Mouse (Mus musculus) hindbrain, embryonic 13.5 days (tissue): Measurements from ENCODE around the gene Ube2i. TPM values are rescaled to one million over a fixed set of nuclear protein-coding genes. Genes with fewer than 3 reads are reported as not detected.

ENCODE experiments used
- ATAC-seq: fragments of 200-750 bp; cut with Nextera tagmentation; 2 replicates; pipeline ENCODE4 v1.8.0; 2017; ENCODE audit warnings: moderate TSS enrichment; ENCODE audit not compliant: low FRiP score
- H3K27ac ChIP-seq: fragments of 300-500 bp; sonication (generic); 2 replicates; pipeline ENCODE4 v1.5.1; 2015; ENCODE audit warnings: inconsistent platforms, mild to moderate bottlenecking, moderate library complexity
- H3K27me3 ChIP-seq: fragments of 300-500 bp; sonication (generic); 2 replicates; pipeline ENCODE4 v1.6.1; 2015; ENCODE audit warnings: mild to moderate bottlenecking, inconsistent platforms
- H3K36me3 ChIP-seq: fragments of 300-500 bp; sonication (generic); 2 replicates; pipeline ENCODE4 v1.6.1; 2015; ENCODE audit warnings: mild to moderate bottlenecking, inconsistent platforms
- H3K4me1 ChIP-seq: fragments of 300-500 bp; sonication (generic); replicated peaks from 2 replicates; pipeline ENCODE4 v1.6.1; 2015; ENCODE audit warnings: inconsistent platforms
- H3K4me2 ChIP-seq: fragments of 300-500 bp; sonication (generic); 2 replicates; pipeline ENCODE4 v1.6.1; 2015; ENCODE audit warnings: inconsistent platforms, mild to moderate bottlenecking, moderate library complexity
- H3K4me3 ChIP-seq: fragments of 300-500 bp; sonication (generic); 2 replicates; pipeline ENCODE4 v1.5.1; 2015; ENCODE audit warnings: mild to moderate bottlenecking, inconsistent platforms
- H3K9ac ChIP-seq: fragments of 300-500 bp; sonication (generic); 2 replicates; pipeline ENCODE4 v1.6.1; 2015; ENCODE audit warnings: mild to moderate bottlenecking, inconsistent platforms
- H3K9me3 ChIP-seq: fragments of 300-500 bp; sonication (generic); 2 replicates; pipeline ENCODE4 v1.6.1; 2016; ENCODE audit warnings: inconsistent platforms
- WGBS: fragments of 180-500 bp; shearing (Covaris S2); methylation state at CpG from one replicate; pipeline ENCODE4 v1.1.7; 2015; 5-methylcytosine and 5-hydroxymethylcytosine counted together
- polyA plus RNA-seq: library from polyadenylated mRNA; unstranded; fragments of >200 nt; fragmentation: Nextera tagmentation; extraction: Ambion mirVana; gene quantifications from 2 replicates; pipeline ENCODE4 v1.2.1, GENCODE M21; 2015

The Ube2i gene
- polyA plus RNA-seq, 1 experiment from 2014 or later, result 573 TPM

DNA sequence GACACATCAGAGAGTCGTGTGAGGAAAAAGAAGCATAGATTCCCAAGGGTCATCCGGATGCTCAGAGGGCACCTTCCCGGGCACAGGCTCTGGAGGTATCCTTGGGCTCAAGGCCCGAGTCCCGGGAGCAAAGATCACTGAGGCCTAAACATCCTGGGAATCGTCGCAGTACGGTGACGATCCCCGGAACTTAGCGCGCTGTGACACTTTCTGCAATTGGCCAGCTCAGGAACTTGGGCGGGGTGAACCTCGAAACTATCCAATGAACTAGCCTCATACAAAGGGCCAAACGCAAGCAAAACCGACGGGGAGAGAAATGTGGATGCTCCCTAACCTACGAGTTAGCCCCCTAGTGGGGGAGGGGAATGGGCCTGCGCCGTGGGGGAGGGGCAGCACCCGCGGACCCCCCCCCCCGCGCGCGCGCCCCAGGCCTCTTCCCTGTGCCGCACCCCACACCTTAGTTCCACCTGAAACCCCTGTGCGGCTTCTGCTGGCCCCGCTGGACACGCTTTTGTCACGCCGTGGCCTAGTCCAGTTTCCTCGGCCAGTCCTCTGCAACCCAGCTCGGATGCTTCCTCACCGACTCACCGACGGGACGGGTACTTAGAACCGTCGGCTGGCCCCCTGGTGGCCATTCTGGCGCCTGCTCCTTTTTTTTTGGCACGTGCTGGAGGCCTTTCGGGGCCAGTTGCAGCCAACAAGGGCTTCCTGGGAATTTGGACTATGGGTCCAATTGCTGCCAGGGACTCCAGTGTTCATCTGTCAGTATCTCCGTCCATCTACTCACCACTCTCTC lies 518 bp downstream of the Ube2i start:
- Histone ChIP-seq H3K9me3 (no peaks in the 10 kb centered on the region), H3K27me3 (peaks cover 4% of the 10 kb centered on the region; the same call in 1 of the 2 replicates), H3K27ac (peak overlapping the region; percentile 99), H3K4me1 (peaks cover 43% of the 10 kb centered on the region), H3K4me2 (peak overlapping the region; percentile 99), H3K4me3 (peak overlapping the region; percentile 99), H3K9ac (peak overlapping the region; percentile 100), H3K36me3 (peaks cover 7% of the 10 kb centered on the region)
- WGBS, result 1% methylated on average over 38 of the region's 45 CpGs
- ATAC-seq, result peak; percentile 89

DNA sequence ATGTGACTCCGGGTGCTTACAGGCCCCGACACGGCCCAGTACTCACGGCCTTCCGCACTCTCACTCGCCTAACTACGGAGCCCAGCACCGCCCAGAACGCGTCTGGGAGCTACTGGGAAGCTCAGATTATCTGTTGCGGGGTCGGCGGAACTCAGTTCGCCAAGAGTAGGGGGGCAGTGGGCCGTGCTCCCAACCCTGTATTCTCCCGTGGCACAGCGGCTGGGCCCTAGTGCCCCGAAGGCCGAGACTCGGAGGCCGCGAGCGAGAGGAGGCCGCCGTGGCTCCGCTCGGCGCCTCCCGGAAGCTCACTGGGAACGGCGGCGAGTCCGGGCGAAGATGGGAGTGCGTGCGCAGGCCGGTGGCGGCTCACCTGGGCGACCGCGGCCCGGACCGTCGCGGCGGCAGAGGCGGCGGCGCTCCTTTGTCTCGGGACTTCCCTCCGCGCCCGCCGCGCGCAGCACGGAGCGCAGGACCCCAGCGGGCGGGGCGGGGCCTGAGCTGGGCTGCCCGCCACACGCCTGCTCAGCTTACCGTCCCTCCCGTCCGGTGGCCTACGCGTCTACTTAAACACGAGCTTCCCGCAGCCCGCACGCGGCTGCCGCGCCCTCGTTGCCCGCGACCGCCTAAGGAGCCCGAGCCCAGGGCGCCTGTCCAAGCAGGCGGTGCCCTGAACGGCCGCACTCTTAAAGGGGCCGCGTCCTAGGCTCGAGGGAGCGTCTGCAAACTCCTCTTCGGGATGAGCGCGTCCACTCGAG lies 1.3 kb downstream of the Ube2i start:
- peak overlapping the region; percentile 100 for H3K9ac ChIP-seq
- H3K27me3 ChIP-seq, result peaks cover 4% of the 10 kb centered on the region; the same call in 1 of the 2 replicates
- H3K27ac ChIP-seq, result peak overlapping the region; percentile 99
- ATAC-seq, result peak; percentile 92
- no peaks in the 10 kb centered on the region for H3K9me3 ChIP-seq
- H3K36me3 ChIP-seq, result peaks cover 15% of the 10 kb centered on the region
- H3K4me3 ChIP-seq, result peak overlapping the region; percentile 99
- under 1% methylated on average over 66 of the region's 92 CpGs for WGBS
- H3K4me1 ChIP-seq, result peaks cover 43% of the 10 kb centered on the region
- H3K4me2 ChIP-seq, result peak overlapping the region; percentile 99

DNA sequence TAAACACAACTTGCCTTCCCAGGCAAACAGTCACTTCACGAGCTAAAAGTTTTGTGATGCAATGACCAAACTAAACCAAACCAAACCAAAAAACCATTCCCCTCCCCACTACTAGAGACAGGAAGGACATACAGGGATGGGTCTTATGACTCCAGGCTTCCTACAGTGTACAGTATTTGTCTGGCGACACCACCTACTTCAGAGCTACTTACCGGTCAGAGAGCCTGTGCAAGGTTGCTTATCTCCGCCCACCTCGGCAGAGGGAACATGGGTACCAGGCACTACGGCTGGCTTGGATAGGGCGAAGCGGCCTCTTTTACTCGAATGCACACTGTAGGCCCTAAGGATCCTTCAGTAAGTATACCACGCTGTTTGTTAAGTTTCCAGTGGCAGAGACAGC lies 2.1 kb downstream of the Ube2i start:
- H3K9ac ChIP-seq, result peak overlapping the region; percentile 100
- H3K27me3 ChIP-seq, result no peaks in the 10 kb centered on the region; the same call in 1 of the 2 replicates
- H3K4me2 ChIP-seq, result peak overlapping the region; percentile 99
- H3K4me1 ChIP-seq, result peaks cover 43% of the 10 kb centered on the region
- peak overlapping the region; percentile 99 for H3K27ac ChIP-seq
- H3K4me3 ChIP-seq, result peak overlapping the region; percentile 99
- ATAC-seq, result no peak
- no peaks in the 10 kb centered on the region for H3K9me3 ChIP-seq
- H3K36me3 ChIP-seq, result peaks cover 23% of the 10 kb centered on the region
- WGBS, result 1% methylated on average over 10 of the region's 10 CpGs

DNA sequence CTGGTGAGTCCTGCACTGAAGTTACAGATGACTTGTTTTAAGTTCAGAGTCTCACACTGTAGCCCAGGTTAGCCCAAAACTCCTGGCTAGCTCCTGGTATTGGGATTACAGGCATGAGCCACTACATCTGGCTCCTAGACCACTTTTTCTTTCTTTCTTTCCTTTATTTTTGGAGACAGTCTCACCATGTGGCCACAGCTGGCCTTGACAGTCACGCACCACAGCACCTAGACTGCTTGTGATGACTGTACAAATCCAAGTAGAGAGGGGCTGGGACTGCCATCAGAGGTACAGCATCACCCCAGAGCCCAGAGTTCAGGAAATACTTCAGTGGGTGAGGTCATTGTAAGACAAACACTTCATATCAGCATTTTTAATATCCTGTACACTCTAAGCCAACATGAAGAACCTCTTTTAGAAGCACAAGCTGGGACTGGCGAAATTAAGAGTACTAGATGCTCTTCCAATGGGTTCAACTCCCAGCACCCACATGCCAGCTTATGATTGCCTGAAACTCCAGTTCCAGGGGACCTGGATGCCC lies 3.6 kb downstream of the Ube2i start:
- H3K4me2 ChIP-seq, result peak overlapping the region; percentile 99
- H3K4me1 ChIP-seq, result peaks cover 43% of the 10 kb centered on the region
- ATAC-seq, result no peak
- H3K36me3 ChIP-seq, result peaks cover 38% of the 10 kb centered on the region
- 95% methylated on average over 2 of the region's 2 CpGs for WGBS
- H3K4me3 ChIP-seq, result peak overlapping the region; percentile 99
- peak overlapping the region; percentile 100 for H3K9ac ChIP-seq
- no peak overlapping the region for H3K27ac ChIP-seq
- H3K9me3 ChIP-seq, result no peaks in the 10 kb centered on the region
- H3K27me3 ChIP-seq, result no peaks in the 10 kb centered on the region

DNA sequence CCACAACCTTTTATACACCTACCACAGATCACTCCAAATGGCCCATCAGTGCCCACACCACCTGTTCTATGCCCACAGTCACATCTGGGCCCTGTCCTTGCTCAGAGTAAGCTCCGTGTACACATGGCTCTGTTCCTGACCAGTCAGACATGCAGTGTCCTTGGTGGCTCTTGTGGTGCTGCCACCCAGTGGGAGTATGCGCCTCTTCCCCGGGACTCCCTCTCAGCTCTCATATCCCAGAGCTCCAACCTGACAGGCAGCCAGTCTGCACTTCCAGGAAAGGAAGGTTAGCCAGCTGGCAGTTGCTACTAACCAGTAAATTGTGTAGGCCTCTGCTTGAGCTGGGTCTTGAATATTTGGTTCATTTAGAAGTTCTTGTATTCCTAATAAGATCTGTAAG lies 10.0 kb downstream of the Ube2i start:
- Histone ChIP-seq H3K9ac (no peak overlapping the region), H3K27me3 (no peaks in the 10 kb centered on the region), H3K4me3 (no peak overlapping the region), H3K9me3 (no peaks in the 10 kb centered on the region), H3K4me2 (no peak overlapping the region), H3K4me1 (peaks cover 3% of the 10 kb centered on the region), H3K36me3 (peaks cover 80% of the 10 kb centered on the region), H3K27ac (no peak overlapping the region)
- no peak for ATAC-seq
- WGBS, result 74% methylated on average over 3 of the region's 3 CpGs

DNA sequence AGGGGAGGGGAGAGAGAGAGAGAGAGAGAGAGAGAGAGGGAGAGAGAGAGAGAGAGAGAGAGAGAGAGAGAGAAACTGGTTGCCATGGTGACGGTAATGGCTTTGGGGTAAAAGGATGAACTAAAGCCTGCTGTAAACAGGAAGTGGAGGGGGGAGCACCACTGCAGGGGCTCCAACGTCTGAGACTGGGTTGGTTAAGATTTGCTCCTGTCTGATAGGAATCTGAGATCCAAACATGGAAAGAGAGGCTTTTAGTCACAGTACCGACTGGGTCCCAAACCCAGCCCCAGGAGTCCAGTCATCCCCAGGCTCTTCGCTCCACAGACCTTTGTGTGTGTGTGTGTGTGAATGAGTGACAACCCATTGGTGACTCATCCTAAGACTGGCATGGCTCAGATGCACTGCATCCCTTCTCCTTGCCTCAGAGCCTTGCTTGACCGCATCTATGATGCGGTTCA lies 16.6 kb downstream of the Ube2i start:
- H3K4me1 ChIP-seq, result peaks cover 48% of the 10 kb centered on the region
- no peak for ATAC-seq
- no peak overlapping the region for H3K4me3 ChIP-seq
- H3K9ac ChIP-seq, result no peak overlapping the region
- no peak overlapping the region for H3K4me2 ChIP-seq
- H3K27me3 ChIP-seq, result peaks cover 33% of the 10 kb centered on the region
- H3K9me3 ChIP-seq, result no peaks in the 10 kb centered on the region
- WGBS, result 56% methylated on average over 6 of the region's 6 CpGs
- no peak overlapping the region for H3K27ac ChIP-seq
- peaks cover 27% of the 10 kb centered on the region for H3K36me3 ChIP-seq

DNA sequence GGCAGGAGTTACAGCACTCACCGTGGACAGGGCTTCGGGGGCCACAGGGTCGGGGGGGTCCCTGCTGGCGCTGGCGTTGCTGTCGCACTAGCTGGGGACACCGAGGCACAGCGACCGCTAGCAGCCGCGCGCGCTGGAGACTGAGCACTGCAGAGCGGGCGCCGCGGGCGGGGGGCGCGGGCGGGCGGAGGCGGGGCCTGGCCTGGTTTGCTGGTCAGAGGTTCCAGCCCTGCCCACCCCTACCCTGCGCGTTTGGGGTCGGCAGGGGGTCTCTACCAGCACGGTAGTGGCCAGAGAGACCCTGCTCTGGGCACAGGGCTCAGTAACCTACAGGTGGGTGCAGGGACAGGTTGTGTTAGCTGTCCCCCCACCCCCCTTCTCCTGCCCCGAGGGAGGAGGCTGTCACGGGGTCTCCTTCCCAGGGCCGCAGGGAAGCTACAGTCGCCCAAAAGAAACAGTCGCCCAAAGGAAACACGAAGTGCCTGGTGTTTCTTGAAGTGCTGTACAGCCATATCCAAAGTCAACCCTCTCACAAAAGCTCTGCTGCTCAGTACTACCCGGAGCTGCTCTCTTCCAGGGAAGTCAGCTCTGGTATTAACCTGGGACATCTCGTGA lies 18.2 kb downstream of the Ube2i start, which contains the start of gene Baiap3:
Baiap3 (minus strand) TSS at position 225 of the 615 bp plus-strand sequence.
- peak; percentile 18; the same call in 1 of the 2 replicates for ATAC-seq
- H3K27ac ChIP-seq, result no peak within 1 kb of the TSS
- no peaks in the 10 kb centered on the region for H3K9me3 ChIP-seq
- H3K4me1 ChIP-seq, result peaks cover 63% of the 10 kb centered on the region
- peak within 1 kb of the TSS; percentile 56 for H3K9ac ChIP-seq
- WGBS, result 5% methylated on average over 30 of the region's 35 CpGs
- peaks cover 21% of the 10 kb centered on the region for H3K36me3 ChIP-seq
- H3K4me2 ChIP-seq, result peak within 1 kb of the TSS; percentile 55
- H3K27me3 ChIP-seq, result peaks cover 33% of the 10 kb centered on the region
- H3K4me3 ChIP-seq, result peak within 1 kb of the TSS; percentile 32

DNA sequence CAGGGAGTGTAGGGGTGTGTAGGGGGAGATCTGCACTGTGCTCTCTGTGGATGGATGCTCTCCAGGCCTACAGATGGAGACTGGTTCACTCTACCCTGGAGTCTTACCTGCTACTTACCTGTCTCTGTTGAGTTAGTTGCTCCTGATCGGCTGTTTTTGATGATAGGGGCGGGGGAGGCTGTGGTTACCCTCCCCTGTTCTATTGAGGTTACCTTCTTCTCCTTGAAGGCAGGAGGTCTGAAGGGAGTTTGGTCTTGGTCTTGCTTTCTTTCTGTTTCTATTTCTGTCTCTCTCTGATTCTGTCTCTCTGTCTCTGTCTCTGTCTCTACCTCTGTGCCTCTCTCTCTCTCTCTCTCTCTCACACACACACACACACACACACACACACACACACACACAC lies 19.3 kb downstream of the Ube2i start:
- H3K27ac ChIP-seq, result no peak overlapping the region
- peaks cover 33% of the 10 kb centered on the region for H3K27me3 ChIP-seq
- H3K9me3 ChIP-seq, result no peaks in the 10 kb centered on the region
- peaks cover 63% of the 10 kb centered on the region for H3K4me1 ChIP-seq
- no peak for ATAC-seq
- H3K4me3 ChIP-seq, result no peak overlapping the region
- 56% methylated on average over 2 of the region's 2 CpGs for WGBS
- H3K36me3 ChIP-seq, result peaks cover 18% of the 10 kb centered on the region
- H3K4me2 ChIP-seq, result peak overlapping the region; percentile 55; the same call in 1 of the 2 replicates
- peak overlapping the region; percentile 56; the same call in 1 of the 2 replicates for H3K9ac ChIP-seq

DNA sequence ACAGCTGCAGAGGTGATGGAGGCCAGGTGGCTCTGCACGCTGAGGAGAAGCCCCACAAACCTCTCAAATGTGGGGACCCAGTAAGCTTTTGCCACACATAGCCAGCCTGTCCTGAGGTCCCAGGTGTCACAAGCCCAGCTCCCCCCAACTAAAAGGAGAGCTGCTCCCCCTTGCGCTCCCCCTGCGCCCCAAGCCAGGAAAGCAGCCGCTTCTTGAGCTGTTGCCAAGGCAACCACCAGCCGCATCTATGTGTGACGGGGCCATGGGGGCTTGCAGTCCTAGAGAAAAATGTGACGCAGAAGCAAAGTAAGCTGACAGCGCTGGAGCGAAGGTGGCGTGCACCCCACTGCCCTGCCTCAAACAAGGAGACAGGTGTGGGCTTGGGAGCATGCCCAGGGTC lies 20.7 kb downstream of the Ube2i start:
- Histone ChIP-seq H3K4me2 (peak overlapping the region; percentile 34), H3K4me3 (peak overlapping the region; percentile 8), H3K36me3 (peaks cover 6% of the 10 kb centered on the region; the same call in 1 of the 2 replicates), H3K27ac (peak overlapping the region; percentile 83), H3K27me3 (peaks cover 33% of the 10 kb centered on the region), H3K9me3 (no peaks in the 10 kb centered on the region), H3K4me1 (peaks cover 63% of the 10 kb centered on the region), H3K9ac (peak overlapping the region; percentile 58)
- ATAC-seq, result 0 out of 2 replicates have a peak, but pooled peaks have one; percentile 3
- 9% methylated on average over 10 of the region's 10 CpGs for WGBS

DNA sequence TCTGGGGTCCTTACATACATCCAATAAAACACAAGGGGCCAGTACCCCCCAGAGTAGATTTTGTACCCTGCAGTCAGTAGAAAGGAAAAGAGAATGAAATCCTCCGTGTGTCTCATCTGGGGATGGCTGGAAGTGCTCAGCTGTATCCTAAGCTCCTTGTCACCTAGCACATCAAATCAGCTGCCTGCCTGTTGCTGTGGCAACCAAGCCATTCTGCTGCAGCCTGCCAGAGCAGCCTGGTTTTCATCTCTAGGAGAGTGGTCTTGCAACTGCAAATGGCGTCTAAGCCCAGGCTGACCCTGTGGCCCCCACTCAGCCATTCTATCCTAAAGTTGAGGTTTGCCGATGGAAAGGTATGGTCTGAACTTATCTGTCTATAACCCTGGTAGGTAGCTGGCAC lies 21.8 kb downstream of the Ube2i start:
- peak; percentile 47; the same call in 1 of the 2 replicates for ATAC-seq
- Histone ChIP-seq H3K27ac (peak overlapping the region; percentile 83), H3K9me3 (no peaks in the 10 kb centered on the region), H3K4me1 (peaks cover 52% of the 10 kb centered on the region), H3K9ac (0 out of 2 replicates have a peak overlapping the region, but pooled peaks have one; percentile 58), H3K4me2 (peak overlapping the region; percentile 20), H3K4me3 (no peak overlapping the region), H3K27me3 (peaks cover 33% of the 10 kb centered on the region), H3K36me3 (no peaks in the 10 kb centered on the region)
- 8% methylated on average over 3 of the region's 3 CpGs for WGBS

DNA sequence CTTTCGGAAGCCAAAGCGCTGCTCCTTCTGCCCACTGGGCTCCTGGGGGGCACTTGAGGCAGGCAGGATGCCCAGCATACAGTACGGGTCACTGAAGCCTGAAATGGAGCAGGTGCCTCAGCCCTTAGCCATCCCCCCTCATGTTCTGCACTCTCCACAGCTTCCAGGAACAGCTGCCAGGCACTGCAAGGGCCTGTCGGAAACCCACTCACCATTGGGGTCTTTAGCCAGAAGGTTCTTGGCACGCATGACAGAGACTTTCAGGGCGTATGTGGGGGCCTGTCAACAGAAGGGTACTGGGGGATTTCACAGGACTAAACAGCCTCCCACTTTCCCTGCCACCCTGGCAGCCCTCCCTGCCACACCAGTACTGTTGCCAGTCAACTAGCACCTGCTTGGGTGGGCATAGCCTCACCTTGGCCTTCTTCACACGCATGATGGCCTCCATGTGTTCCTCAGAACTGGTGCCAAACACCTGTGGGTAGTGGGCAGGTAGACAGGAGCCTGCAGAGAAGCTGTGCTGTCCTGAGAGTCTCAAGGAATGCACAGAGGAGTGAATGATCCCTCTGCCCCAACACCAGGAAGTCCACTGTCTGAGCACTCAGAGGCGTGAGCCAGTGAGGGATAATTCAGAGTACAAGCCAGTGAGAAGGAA lies 24.1 kb downstream of the Ube2i start:
- H3K9me3 ChIP-seq, result no peaks in the 10 kb centered on the region
- peaks cover 38% of the 10 kb centered on the region for H3K4me1 ChIP-seq
- H3K27ac ChIP-seq, result no peak overlapping the region
- peaks cover 8% of the 10 kb centered on the region for H3K36me3 ChIP-seq
- H3K4me3 ChIP-seq, result no peak overlapping the region
- 81% methylated on average over 8 of the region's 8 CpGs for WGBS
- peaks cover 12% of the 10 kb centered on the region for H3K27me3 ChIP-seq
- H3K4me2 ChIP-seq, result no peak overlapping the region
- no peak for ATAC-seq
- no peak overlapping the region for H3K9ac ChIP-seq
